Mouse (Mus musculus) B cell, adult 2 months (primary cell): Measurements from ENCODE around the gene Cops8.
A peak's percentile ranks its signal among the peaks of the same experiment; 100 is the strongest.

Source experiments
- DNase-seq, 2 experiments: peaks; one replicate each; pipeline ENCODE4 v3.0.0; 2022

The Cops8 gene

DNA sequence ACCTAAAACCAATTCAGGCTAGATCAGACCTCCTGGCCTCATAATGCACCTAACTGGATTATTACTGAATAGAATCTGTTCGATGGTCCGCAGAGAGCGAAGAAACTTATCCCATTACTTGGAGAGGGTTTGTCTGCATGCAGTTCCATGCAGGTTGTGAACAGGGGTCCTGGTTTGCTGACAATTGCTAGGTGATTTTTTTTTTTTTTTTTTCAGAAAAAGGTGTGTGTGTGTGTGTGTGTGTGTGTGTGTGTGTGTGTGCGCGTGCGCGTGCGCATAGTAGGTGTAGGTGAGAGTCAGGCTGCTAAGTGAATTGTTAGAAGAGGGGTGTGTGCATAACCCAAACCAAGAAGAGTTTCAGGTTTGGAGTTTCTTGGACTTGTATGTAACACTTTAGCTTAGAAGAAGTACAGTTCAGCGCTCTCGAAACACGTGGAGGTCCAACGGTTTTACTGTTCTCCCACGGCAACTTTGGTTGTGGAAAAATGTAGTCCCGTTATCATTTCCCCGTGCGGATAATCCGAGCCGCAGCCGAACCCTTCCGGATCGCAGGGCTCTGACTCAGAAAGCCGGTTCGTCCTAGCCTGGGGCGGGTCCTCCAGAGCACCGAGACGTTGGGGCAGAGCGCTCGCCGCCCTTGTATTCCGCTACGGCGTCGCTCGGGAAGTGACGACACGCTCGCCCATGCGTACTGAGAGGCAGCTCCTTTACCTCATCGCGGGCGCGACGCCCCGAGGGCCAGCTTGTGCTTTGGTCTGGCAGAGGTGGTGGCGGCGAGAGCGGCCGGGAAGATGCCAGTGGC, at the start of gene Cops8:
Gene Cops8, plus strand, starts transcription at position 223 of the 802 bp plus-strand sequence.
- peak; percentile 97 for DNase-seq

DNA sequence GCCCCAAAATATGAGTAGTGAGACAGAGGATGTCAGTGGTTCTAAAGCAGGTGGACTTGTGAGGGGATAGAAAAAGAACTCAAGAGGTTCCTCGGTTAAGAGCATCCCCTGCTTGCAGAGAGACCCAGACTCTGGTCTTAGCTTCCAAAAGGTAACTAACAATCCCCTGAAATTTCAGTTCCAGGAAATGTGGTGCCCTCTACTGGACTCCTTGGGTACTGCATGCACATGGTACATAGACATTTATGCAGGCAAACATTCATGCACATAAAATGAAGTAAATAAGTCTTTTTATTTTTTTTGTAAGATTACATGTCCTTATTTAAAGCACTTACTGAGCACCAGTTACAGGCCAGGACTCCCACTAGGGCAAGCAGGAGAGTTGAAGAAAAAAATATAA, 45.6 kb upstream of the Cops8 start:
- peak; percentile 21 to 24 for DNase-seq

DNA sequence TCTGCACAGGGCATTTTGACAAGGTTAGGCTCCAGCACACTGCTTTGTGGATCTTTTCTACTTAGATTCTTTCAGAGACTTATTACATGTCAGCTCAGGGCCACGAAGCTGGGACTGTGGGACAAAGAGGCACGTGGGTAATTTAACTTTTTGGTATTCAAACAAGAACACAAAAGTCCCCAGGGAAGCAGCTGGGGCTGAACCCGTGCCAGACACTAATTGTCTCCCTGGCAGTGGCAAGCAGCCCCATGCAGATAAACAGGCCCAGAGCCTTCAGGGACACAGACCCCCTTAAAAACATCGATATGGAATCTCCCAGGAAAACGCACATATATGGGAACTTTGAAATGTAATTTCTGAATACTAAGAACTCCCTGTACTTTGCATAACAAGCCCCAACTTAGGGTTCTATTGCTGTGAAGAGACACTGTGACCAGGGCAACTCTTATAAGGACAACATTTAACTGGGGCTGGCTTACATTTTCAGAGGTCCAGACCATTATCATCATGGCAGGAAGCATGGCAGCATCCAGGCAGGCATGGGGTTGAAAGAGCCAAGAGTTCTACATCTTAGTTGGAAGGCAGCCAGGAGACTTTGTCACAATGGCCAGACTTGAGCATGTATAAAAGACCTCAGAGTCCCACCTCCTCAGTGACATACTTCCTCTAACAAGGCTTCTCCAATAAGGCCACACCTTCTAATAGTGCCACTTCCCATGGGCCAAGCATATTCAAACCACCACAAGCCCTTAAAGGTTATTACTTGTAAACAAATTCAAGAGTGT, 41.6 kb upstream of the Cops8 start:
- no peak for DNase-seq

DNA sequence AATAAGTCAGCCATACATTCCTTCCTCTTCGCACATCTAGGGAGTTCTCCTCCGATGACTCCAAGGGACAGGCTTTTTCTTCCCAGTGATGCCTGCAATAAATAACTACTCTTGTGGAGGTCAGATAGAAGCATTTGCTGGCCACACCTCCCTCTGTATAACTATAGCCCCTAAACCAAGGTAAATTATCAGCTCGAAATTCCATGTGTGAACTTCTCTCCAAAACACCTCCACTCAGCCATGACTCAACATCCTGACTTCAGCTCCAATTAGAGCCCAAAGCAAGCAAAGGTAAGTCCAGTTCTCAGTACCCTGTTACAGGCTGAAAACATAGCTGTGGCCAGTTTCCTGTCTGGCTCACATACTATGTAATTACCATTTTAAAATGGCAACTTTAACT, 38.8 kb upstream of the Cops8 start:
- no peak for DNase-seq

DNA sequence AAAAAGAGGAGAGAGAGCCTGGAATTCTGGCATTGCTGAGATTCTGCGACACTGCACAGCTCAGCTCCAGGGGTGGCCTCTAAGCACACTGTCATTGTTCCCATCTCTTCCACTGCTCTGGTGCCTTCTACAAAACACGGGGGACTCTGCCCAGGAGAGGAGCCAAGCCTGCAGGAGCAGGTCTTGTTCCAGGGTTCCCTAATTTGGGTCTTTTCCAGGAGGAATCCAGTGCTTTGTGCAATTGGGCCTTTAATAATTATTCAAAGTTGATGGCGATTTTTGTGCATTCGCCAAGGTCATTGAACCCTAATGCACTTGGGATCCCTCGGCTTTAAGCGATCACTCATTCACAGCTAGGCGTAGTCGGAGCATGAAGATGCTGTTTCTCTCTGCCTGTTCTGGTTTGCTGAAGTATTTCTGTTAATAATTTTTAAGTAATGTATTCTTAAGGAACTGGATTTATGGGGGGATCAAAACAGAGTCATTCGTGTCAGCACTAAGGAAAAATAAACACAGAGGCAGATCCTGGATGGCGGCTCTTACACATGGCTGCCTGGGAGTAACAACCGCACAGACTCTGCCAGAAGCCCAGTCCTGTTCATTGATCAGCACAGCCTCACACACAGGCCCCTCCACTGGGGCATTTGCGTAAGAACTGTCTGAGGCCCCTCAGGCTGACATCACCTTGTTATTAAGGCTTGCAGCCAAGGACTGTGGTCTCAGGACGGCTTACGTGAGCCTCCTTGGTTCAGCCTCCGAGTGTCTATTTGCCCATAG, 35.9 kb upstream of the Cops8 start:
- no peak for DNase-seq

DNA sequence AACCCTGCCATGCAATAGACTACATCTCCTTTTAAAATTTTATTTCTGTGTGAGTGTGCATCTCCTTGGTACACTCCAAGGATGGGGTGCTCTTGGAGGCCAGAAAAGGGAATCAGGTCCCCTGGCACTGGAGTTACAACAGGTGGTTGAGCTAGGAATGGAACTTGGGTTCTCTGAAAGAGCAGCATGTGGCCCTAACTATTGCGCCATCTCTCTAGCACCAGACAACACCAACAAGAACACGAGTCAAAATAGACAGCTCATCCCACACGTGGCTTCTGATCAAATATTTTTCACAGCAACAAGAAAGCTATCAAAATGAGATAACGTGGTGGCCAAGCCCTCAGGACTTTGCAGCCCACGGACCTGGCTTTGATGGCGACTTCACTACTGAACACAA, 28.9 kb upstream of the Cops8 start:
- no peak for DNase-seq

DNA sequence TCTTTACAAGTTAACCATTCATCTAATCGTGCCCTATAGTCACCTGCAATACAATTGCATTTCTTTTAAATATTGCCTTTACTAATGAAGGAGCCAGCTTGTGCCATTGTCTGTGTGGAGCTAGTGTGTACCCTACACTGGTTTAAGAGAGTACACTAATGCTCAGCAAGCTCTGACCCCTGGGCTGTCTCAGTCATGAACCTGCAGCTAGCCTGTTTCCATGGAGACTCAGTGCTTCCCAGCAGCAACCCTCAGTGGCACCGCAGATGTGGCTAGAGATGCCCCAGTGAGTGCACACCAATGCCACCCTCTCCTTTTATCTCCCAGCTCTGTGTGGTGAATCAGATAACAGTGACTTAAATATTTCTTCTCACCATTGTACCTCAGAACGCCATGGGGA, 27.9 kb upstream of the Cops8 start:
- no peak for DNase-seq

DNA sequence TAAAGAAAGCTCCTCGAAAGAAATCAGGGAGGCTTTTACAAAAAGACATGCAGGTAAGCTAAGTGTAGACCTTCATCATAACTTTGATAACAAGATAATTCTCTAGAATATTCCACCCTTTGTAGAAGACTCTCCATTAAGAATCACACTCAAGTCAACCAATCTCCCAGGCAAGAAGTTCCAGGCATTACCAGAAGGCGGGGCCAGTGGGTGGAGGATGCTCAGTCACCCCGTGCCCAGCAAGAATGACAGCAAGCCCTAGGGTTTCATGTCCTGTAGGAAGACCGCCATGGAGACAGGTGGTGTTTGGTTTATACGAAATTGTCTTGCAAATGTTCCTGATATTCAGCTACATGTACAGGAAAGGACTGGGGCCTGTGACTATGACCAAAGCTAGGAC, 25.4 kb upstream of the Cops8 start:
- peak in 1 of 2 experiments; percentile 5 for DNase-seq

DNA sequence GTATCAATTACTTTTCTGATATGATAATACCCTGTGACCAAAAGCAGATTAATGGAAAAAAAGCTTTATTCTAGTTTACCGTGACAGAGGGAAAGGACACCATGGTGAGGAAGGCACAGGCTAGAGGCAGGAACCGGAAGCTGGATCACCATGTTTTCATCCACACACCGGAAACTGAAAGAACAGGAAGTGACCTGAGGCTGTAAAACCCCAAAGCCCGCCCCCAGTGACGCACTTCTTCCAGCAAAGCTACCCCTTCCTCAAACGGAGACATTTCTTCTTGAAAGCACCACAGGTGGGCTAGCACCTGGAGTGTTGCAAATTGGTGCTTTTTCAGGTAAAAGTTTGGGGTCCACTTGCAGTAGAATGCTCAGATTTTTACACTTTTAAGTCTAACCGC, 20.1 kb upstream of the Cops8 start:
- DNase-seq = no peak

DNA sequence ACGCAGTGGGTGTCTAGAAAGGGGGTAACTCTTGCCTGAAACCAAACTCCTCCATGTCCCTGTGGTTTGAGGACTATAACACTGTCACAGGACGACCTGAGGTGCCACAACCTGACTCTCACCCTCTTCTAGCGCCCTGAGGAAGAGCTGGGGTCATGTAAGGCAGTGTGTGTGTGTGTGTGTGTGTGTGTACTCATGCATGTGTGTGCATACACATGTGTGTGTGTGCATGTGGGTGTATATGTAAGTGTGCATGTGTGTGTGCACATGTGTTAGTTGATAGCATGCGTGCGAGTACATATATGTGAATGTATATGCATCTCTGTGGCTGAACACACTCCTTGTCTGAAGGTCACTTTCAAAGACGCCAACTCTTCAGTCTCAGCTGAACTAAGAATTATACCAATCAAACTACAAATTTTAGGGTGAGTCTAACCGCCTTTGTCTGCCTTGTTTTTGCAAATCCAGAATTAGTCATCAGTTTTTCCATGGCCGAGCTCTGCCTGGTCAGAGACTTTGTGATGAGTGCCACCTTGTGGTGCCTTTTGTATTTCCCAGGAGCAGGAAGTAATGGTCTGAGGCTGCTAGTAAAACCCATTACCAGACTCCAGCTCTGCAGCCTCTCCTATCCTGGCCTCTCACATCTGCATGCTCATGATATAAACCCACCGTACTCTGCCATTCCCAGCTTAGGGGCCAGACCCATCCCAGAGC, 14.6 kb upstream of the Cops8 start:
- DNase-seq = peak; percentile 59 to 63

DNA sequence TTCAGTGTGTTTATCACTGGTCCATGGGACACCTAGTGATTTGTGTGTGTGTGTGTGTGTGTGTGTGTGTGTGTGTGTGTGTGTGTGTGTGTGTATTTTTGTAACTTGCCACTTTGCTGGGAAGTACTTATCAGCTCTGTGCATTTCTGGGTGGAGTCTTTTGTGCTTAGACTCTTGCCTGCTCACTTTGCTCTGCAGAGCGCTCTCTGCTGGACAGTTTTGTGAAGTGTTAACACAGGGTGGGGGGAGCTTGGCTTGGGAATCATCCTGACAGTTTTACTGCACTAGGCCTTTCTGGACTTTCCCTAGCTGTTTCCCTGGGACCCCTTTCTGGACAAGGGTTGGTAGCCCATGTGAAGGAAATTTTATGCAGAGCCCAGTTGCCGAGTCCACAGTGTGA, 12.0 kb upstream of the Cops8 start:
- peak; percentile 7 to 25 for DNase-seq

DNA sequence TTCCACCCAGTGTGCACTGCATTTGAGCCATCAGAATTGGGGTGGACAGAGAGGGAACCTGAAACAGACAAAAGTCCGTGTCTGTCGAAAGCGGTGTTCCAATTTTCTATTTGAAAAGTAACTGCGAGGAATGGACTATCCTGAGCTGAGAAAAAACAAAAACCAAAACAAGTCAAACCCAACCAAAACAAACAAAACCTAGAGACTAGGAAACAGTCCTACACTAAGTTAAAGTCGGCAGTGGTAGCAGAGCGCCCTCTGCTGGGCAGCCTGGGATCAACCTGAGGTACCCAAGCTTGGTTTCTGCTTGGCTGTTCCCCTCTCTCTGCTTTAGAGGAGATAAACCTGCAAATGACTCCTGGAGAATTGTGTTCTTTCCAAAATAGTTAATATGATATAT, 10.0 kb upstream of the Cops8 start:
- DNase-seq = peak; percentile 84 to 85

DNA sequence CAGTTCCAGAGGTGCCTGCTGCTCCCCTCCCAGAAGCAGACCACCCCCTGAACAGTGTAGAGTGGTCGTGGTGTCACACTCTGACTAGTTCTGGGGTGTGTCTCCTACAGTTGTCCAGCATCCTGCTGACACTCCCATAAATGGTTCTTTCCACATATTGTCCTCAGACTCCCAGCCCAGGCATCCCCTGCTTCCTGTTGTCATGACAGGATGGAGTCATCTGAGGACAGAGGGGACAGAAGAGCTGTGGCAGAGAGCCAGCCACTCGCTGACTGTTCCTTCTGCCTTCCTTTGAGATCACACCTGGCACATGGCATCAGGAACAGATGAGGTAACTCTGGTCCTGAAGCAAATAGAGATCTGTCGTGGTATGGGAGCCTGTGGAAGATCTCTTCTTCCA, 3.6 kb upstream of the Cops8 start:
- DNase-seq = no peak

DNA sequence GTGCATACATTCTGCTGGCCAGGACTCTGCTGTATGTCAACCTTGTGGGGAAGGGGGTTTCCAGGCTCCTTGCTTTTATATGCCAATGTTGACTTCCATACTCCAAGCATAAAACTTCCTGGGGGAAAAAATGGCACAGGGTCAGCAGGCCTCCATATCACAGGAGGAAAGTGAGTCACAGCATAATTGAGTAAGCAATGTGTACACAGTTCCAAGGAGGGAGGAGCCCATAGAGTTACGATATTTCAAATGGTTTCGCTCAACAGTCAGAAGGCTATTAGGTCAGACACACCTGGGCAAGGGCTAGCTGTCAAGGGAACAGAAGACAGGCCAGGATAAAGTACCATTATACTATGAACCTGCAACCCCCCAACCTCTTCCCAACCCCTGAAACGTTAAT, 1.7 kb upstream of the Cops8 start:
- DNase-seq = no peak

DNA sequence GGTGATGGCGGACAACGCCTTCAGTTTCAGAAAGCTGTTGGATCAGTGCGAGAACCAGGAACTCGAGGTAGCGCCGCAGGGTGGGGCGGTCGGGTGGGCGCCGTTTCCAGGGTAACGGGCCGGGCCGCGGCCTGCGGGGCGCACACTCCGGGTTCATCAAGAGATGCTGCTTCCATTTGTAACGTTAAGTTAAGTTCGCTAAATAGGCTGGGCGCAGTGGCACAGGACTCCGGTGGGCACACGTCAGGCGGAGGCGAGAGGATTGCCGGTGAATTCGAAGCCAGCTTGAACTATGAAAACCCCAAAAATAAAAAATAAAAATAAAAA, 743 bp downstream of the Cops8 start:
- DNase-seq = no peak

DNA sequence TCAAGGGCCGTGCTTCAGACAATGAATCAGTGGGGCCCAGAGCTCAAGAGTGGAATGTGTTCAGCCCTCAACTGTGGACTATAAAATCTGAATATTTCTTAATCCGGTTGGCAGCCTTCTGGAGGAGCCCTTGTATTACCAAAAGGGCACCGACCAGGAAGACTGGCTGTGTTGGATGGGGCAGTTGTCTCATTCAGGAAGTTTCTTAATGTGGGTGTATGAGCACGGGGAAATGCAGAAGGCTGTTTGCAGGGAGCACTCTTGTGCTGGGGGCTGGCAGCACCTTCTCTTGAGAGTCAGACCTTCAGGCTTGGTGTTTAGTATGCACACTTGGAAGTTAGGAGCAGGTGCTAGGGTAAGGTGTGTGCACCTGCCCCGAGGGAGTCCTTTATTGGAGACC, 6.6 kb downstream of the Cops8 start:
- no peak for DNase-seq

DNA sequence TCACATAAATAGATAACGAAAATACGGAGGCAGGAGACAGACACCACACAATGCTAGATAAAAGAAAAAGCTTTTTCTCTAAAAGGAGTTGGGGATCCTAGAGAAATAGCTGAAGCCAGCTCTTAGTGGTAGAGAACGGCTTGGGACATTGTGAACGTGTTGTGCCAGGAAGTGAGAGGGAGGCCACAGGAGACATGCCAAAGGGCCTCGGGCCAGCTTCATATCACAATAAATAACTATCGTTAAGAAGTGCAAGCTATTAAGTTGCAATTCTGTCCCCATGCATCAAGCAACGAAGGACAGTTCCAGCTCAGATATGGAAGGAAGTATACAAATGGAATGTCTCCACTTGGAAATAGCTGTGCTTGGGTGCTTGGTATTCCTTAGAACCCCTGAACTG, 14.5 kb downstream of the Cops8 start:
- DNase-seq = no peak

DNA sequence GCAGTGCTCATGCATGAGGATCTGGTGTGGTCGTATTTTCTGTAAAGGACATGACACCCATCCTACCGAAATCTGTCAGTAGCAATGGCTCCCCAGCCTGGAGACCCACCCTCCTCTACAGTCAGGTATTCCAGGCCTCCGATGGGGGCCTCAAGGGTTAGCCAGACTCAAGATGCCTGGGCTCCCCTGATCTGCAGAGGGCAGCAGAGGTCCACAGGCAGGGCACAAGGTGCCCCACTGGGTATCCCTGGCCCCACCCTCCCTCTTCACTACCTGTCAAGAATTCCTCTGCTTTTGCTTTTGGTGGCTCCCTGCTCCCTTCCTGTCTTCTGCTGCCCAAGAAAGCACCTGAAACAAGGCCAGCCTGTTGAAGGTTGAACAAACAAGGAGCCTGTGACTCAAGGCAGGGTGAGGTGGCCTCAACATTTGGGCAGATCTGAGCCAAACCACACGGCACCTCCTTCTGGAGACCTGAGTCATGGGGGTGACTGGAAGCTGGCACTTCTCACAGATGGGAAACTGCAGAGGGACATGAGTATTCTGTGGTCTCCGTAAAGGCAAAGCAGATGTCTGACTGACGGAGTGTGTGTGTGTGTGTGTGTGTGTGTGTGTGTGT, 30.7 kb downstream of the Cops8 start:
- no peak for DNase-seq

DNA sequence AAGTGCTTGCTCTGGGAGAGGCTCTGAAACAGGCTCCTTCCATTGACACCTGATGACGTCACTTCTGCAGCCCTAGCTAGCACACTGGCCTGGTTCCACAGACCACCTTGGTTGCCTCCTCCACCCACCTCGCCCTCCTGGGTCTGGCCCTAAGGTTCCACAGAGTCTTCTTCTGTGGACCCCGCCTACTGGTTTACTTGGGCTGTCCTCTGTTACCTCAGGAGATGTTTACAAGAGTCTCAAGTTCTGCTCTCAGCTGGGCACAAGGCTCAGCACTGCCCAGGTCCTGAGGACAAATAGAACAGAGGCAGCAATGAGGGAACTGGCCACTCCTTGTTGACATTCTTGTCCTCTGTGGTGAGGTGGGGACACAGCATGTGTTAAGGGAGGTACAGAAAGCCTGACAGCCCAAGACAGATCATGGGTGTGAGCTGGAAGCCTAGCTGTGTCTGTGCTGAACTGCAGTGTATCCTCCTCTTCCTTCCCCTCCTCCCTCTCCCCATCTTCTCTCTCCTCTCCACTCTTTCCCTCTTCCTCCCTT, 31.5 kb downstream of the Cops8 start:
- no peak for DNase-seq

DNA sequence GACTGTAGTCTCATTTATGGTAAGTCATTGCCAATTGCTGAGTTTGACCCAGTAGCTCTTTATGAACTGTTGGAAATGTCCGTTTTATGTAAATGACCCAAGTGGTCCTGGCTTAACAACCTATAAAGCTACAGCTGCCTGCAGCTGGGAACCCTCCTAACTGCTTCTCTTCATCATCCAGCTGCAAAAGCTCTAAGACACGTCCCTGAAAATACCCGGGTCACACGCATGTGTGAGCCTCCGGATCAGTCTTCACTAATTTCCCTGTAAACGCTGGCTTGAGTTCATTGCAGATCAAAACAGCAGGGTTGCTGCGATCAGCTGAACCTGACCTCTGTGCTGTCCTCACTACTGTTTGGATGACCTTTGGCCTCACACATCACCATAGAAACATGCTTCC, 35.6 kb downstream of the Cops8 start:
- no peak for DNase-seq

DNA sequence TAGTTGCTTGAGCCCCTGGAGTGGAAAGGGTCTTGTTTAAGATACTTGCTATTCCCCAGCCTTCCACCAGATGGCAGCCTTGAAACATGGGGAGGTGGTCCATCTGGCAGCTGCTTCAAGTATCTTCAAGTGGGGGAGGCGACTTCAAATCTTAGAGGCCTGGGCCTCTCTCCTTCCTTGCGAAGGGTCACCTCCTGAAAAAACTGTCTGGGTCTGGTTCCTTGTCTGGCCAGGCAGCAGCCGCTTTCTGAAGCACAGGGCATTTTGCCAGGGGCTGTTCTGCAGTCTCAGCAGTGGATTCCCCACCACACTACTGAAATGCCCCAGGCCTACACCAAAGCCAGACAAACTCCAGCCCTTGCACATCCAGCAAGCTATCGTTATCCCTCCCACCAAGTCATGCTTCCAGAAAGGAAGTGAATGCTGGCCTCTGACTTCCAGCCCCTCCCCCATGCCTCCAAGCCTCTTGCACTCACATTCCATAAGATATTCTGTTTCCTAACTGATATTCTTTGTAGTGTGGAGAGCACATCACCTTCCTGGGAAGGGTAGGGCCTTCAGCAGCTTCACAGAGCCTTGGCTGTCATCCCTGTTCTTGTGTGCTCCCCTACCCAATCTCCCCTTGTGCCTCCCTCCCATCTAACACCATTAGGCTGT, 48.1 kb downstream of the Cops8 start:
- DNase-seq = peak; percentile 47 to 49

DNA sequence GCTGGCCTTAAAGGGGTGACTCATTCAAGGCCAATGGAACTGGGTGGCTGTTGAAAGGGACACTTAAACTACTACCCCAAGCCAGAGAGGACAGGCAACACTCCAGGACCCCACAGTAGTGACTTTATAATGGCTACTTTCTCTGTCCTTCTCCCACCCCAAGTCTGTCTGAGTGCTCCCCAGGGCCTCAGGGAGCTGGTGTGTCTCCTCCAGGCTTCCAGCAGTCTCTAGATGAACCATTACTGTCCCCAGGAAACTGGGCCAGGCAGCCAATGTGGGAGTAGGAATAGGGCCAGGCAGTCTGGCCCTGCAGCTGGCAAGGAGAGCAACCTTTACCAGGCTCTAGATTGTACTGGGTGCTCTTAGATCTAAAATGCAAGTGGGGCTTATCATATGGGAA, 49.0 kb downstream of the Cops8 start:
- DNase-seq = no peak
